Mouse (Mus musculus) C2C12 (cell line): ENCODE measurements around the gene Trim37. TPM values are rescaled to one million over a fixed set of nuclear protein-coding genes. Genes with fewer than 3 reads are reported as not detected.
A peak's percentile ranks its signal among the peaks of the same experiment; 100 is the strongest.

Source experiments
- H3K27me3 ChIP-seq: one replicate; pipeline ENCODE4 v1.6.1; 2011; ENCODE audit not compliant: control insufficient read depth, insufficient read depth, insufficient read length
- H3K36me3 ChIP-seq: one replicate; pipeline ENCODE4 v1.6.1; 2011; ENCODE audit not compliant: control insufficient read depth, insufficient read depth
- H3K4me3 ChIP-seq: one replicate; pipeline ENCODE4 v1.5.1; 2011; ENCODE audit warnings: mild to moderate bottlenecking, control low read depth; ENCODE audit not compliant: poor library complexity, insufficient read depth, severe bottlenecking
- H3K79me2 ChIP-seq: one replicate; pipeline ENCODE4 v1.6.1; 2011; ENCODE audit not compliant: control insufficient read depth, insufficient read depth
- H3K79me3 ChIP-seq: one replicate; pipeline ENCODE4 v1.6.1; 2011; ENCODE audit warnings: low read depth, control low read depth
- H3ac ChIP-seq: one replicate; pipeline ENCODE3; 2011; ENCODE audit warnings: low read depth; ENCODE audit not compliant: control insufficient read depth, insufficient read length
- CEBPB ChIP-seq: IDR thresholded peaks from one replicate; pipeline ENCODE4 v1.6.1; 2011; ENCODE audit warnings: low read depth, mild to moderate bottlenecking, control low read depth, moderate library complexity
- CTCF ChIP-seq: IDR thresholded peaks from one replicate; pipeline ENCODE4 v1.5.1; 2011; ENCODE audit not compliant: control insufficient read depth, insufficient read depth, insufficient read length
- FOSL1 ChIP-seq: IDR thresholded peaks from one replicate; pipeline ENCODE4 v1.8.0; 2011; ENCODE audit warnings: mild to moderate bottlenecking, low read length; ENCODE audit not compliant: poor library complexity, insufficient read depth, severe bottlenecking
- MAX ChIP-seq: IDR thresholded peaks from one replicate; pipeline ENCODE4 v1.6.1; 2011; ENCODE audit warnings: mild to moderate bottlenecking, control low read depth
- MYOD1 ChIP-seq: IDR thresholded peaks from one replicate; pipeline ENCODE4 v1.6.1; 2011; ENCODE audit warnings: low read depth; ENCODE audit not compliant: control insufficient read depth, insufficient read length
- MYOG ChIP-seq: IDR thresholded peaks from one replicate; pipeline ENCODE4 v1.6.1; 2011; ENCODE audit not compliant: control insufficient read depth, insufficient read length; ENCODE audit errors: extremely low read depth
- USF1 ChIP-seq: IDR thresholded peaks from one replicate; pipeline ENCODE4 v1.6.1; 2011; ENCODE audit warnings: low read depth, mild to moderate bottlenecking, control low read depth, moderate library complexity
- long read RNA-seq, 2 experiments: library from polyadenylated mRNA; unstranded; transcript quantifications; one replicate each; pipeline ENCODE4 v2.0.0; 2019 to 2020
- polyA plus RNA-seq: library from polyadenylated mRNA; unstranded; fragments of >200 nt; fragmentation: generic; extraction: Trizol; gene quantifications from one replicate; pipeline ENCODE4 v1.2.1, GENCODE M21; 2012; ENCODE audit warnings: missing spikeins

The Trim37 gene
- 11.2 TPM for polyA plus RNA-seq
- long read RNA-seq, experiment 1, full-length matches to known transcripts: 3 of 22 reads
- long read RNA-seq, experiment 1, partial matches to known transcripts: 8 of 22 reads
- long read RNA-seq, experiment 1, other reads (novel, unspliced or antisense): 11 of 22 reads
- long read RNA-seq, experiment 2, full-length matches to known transcripts: 161 of 396 reads
- long read RNA-seq, experiment 2, partial matches to known transcripts: 25 of 396 reads
- long read RNA-seq, experiment 2, other reads (novel, unspliced or antisense): 210 of 396 reads

DNA sequence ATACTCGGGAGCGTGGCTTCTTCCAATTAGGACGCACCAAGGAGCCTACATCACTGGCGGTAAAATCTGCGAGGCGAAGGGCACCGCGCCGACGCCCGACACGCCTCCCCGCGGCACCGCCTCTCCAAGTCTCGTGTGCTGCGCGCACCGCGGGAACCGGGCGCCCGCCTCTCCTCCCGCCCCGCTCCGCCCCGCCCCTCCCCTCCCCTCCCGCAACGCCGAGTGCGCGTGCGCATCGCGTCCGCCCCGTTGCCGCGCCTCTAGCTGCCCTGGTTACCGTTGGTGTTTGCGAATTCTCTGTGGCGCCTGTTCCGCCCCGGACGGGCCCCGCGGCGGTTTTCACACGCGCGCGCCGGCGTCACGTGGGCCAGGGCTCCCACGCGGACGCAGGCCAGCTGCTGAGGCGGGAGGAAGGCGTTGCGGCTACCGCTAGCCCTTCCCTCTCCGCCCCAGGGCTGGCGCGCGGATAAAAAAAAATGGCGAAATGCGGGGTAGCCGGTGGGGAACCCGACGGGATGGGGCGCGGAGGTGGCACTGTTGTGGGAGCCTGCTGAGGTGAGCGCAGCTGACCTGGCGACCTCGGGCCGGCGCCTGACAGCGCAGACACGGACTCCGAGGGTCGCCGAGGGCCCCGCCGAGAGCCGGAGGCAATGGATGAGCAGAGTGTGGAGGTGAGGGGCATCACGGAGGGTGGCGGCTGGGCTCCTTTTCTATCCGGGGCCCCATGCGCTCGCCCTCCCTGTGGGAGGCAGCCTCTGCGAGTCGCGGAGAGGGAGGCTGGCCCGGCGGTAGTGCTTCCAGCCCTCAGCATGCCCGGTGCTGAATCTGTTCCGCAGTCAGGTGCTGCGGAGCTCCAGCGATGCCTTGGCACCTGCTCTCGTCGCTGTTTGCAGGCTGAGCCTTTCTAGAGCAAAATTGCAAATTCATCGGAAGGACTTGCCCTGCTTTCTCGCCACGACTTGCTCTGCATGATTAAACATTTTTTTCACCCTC lies at the start of gene Trim37:
Trim37 (plus strand) TSS at position 254 of the 993 bp plus-strand sequence.
- Histone ChIP-seq H3K79me3 (peaks cover 14% of the 10 kb centered on the region), H3ac (peak within 1 kb of the TSS; percentile 88), H3K27me3 (no peaks in the 10 kb centered on the region), H3K4me3 (peak within 1 kb of the TSS; percentile 95), H3K79me2 (peaks cover 30% of the 10 kb centered on the region), H3K36me3 (peaks cover 58% of the 10 kb centered on the region)
- no peak for TF ChIP-seq FOSL1
- TF ChIP-seq MYOD1: no peak
- TF ChIP-seq USF1: peak; percentile 69
- no peak for TF ChIP-seq CTCF
- TF ChIP-seq MYOG: no peak
- no peak for TF ChIP-seq CEBPB
- TF ChIP-seq MAX: peak; percentile 77

DNA sequence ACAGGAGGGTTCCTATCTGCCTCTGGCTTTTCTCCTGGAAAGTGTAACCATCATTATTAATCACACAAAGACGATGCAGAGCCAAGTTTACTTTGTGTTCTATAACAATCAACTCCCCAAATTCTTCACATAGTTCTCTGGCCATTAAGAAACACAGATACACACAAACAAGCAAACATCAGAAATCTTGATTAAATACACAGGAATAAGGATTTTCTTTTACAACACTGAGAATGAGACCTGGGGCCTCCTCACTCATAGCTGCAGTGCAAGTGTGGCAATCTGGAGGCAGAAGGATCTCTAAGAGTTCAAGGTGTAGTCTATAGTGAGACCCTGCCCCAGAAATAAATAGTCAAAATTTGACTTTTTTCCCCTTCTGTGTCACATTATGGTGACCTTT lies 43.2 kb upstream of the Trim37 start:
- H3K36me3 ChIP-seq: peaks cover 64% of the 10 kb centered on the region
- no peak overlapping the region for H3K4me3 ChIP-seq
- no peaks in the 10 kb centered on the region for H3K27me3 ChIP-seq
- H3ac ChIP-seq: no peak overlapping the region
- H3K79me3 ChIP-seq: peaks cover 29% of the 10 kb centered on the region
- peaks cover 59% of the 10 kb centered on the region for H3K79me2 ChIP-seq
- no peak for TF ChIP-seq MYOG
- TF ChIP-seq FOSL1: no peak
- TF ChIP-seq MYOD1: no peak
- TF ChIP-seq CEBPB: no peak
- TF ChIP-seq USF1: no peak
- no peak for TF ChIP-seq CTCF
- TF ChIP-seq MAX: no peak

DNA sequence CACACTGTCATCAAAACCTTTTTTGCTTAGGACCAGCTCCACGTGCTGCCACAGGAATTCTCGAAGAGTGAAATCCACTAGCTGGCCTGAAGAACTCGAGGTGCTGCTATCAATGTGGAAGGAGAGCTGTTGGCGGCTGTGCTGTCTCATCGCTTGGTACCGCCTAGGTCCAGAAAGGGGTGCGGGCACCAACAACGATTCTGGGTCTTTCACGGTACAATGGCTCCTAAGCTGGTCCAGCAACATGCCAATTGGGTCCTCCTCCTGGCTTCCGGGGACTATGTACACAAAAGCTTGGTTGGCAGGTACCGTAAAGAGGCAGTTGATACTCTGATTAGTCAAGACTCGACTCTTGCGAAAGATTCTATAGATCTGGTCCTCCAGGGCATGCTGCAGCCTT lies 41.4 kb upstream of the Trim37 start:
- Histone ChIP-seq H3K79me3 (peaks cover 29% of the 10 kb centered on the region), H3K79me2 (peaks cover 46% of the 10 kb centered on the region), H3K36me3 (peaks cover 58% of the 10 kb centered on the region), H3K4me3 (peak overlapping the region; percentile 97), H3K27me3 (no peaks in the 10 kb centered on the region), H3ac (no peak overlapping the region)
- TF ChIP-seq MYOD1 (no peak), MAX (no peak), CEBPB (no peak), MYOG (no peak)

DNA sequence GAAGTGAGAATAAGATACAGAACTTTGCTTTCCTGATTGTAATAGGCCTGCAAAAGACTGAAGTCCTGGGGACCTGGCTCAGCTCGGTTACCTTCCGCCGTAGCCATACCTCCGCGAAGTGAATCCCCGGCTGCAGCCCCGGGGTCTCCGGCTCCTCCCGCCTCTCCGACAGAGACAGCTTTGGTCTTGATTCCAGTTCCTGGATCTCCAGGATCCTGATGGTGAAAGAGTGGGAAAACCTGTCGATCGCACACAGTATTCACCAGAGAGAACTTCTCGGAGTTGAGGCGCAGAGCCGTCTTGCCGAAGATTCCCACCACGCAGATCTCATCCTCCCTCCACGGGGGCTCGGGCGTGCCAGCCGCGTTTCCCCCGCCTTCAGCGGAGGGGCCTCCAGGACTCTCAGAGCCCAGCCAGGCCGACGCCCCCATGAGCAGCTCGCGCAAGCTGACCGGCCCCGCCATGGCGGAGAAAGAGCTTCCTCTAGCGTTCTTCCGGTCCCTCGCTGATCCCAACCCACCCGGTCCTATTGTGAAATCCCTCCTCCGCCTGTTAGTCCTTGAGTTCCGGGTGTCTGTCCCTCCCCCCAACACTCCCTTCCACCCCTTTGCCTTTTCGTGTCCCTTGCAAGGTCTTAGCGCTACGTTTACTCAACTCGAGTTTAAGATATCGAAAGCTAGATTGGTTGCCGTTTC lies 40.4 kb upstream of the Trim37 start, which contains the start of gene Smg8:
Smg8 (minus strand) TSS at position 485 of the 695 bp plus-strand sequence.
- Histone ChIP-seq H3K79me3 (peaks cover 27% of the 10 kb centered on the region), H3K4me3 (peak within 1 kb of the TSS; percentile 97), H3K27me3 (no peaks in the 10 kb centered on the region), H3K36me3 (peaks cover 58% of the 10 kb centered on the region), H3ac (peak within 1 kb of the TSS; percentile 87), H3K79me2 (peaks cover 46% of the 10 kb centered on the region)
- TF ChIP-seq CEBPB (peak; percentile 86), USF1 (no peak), MAX (peak; percentile 54)

DNA sequence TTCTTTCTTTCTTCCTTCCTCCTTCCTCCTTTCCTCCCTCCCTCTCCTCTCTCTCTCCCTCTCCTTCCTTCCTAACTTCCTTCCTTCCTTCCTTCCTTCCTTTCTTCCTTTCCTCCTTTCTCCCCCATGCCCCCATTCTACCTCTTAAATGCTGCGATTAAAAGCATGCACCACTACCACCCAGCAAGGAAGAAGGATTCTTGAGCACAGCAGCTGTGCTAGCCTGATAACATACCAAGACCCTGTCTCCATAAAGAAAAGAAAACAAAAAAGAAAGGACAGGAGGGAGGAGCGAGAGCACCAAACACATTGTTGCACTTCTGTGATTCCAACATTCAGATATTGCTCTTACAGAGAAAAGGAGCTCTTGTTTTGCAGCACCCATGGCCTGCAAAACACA lies 39.7 kb upstream of the Trim37 start:
- no peak overlapping the region for H3ac ChIP-seq
- TF ChIP-seq MAX (no peak), CEBPB (no peak), FOSL1 (no peak), MYOD1 (no peak), MYOG (no peak), CTCF (no peak), USF1 (no peak)
- H3K27me3 ChIP-seq: no peaks in the 10 kb centered on the region
- H3K4me3 ChIP-seq: peak overlapping the region; percentile 97
- peaks cover 39% of the 10 kb centered on the region for H3K79me2 ChIP-seq
- H3K36me3 ChIP-seq: peaks cover 58% of the 10 kb centered on the region
- peaks cover 27% of the 10 kb centered on the region for H3K79me3 ChIP-seq
